Mouse (Mus musculus): ENCODE results near the gene Cyp4f15. TPM values are rescaled to one million over a fixed set of nuclear protein-coding genes. Genes with fewer than 3 reads are reported as not detected.
"Not testable (repeated sequence)": the region's sequence is repeated elsewhere in the genome, so short reads cannot be mapped to it uniquely, and the experiment has no call there.

The Cyp4f15 gene
- total and polyA plus RNA-seq, 3 experiments, result not detected

DNA sequence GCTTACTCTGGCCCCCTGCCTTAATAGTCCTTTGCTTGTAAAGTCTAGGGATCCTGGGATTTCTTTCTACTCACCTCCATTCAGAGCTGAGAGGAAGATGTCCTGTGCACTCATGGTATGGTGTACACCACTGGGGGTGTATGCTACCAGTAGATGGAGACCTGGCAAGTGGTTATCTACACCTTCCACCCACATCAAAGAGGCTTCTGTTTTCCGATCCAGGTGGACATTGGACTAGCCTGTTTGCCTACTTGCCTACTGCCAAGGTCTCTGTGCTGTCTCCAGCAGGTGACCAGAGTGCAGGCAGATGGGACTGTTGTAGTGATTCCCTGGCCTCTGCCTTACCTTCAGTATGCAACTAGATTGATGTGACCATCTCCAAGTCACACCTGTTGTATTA, 5.5 kb downstream of the Cyp4f15 start:
- H3K4me1 ChIP-seq (ENCODE audit: insufficient read depth, low read depth, low read length), result no peaks in the 10 kb centered on the region
- TF ChIP-seq GATA1 (IDR thresholded peaks at IDR 0.05; ENCODE audit: borderline replicate concordance, low read length) (no peak), CTCF (IDR thresholded peaks at IDR 0.05; ENCODE audit: low read depth, low read length) (no peak), TAL1 (conservative IDR thresholded peaks at IDR 0.05; ENCODE audit: low read depth, low read length) (no peak), GATA2 (IDR thresholded peaks at IDR 0.05; ENCODE audit: borderline replicate concordance, low read depth, low read length) (no peak), POLR2AphosphoS5 (IDR thresholded peaks at IDR 0.05; ENCODE audit: insufficient replicate concordance, low read depth, low read length) (no peak)
- no peaks in the 10 kb centered on the region; the same call in 1 of the 2 replicates for H3K27me3 ChIP-seq (ENCODE audit: insufficient read depth, low read length)
- no peak for DNase-seq (ENCODE audit: low spot score)
- H3K9me3 ChIP-seq (replicated peaks), result no peaks in the 10 kb centered on the region
- H3K36me3 ChIP-seq (replicated peaks), result no peaks in the 10 kb centered on the region
- no peak overlapping the region for H3K4me3 ChIP-seq (ENCODE audit: low read depth, low read length)
- no peak for ATAC-seq (ENCODE audit: extremely low read depth, insufficient number of reproducible peaks, low FRiP score, poor library complexity, severe bottlenecking)

DNA sequence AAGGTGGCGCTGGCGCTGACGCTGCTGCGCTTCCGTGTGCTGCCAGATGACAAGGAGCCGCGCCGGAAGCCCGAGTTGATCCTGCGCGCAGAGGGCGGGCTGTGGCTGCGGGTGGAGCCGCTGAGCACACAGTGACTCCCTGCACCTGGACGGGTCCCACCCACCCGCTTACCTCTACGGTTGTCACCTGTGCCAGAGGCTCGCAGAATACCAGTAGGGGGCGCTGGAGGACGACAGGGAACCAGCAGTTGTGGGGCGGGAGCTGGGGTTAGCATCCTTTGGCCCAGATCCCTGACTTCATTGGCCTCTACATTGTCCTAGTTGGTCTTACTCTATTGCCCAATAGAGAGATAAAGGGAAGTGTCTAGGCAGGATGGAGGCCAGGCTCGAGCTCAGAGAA, 17.4 kb downstream of the Cyp4f15 start:
- peaks cover 3% of the 10 kb centered on the region; the same call in 1 of the 2 replicates for H3K27me3 ChIP-seq (ENCODE audit: insufficient read depth, low read length)
- no peaks in the 10 kb centered on the region for H3K4me1 ChIP-seq (ENCODE audit: insufficient read depth, low read depth, low read length)
- peaks cover 2% of the 10 kb centered on the region; the same call in 1 of the 2 replicates for H3K9me3 ChIP-seq (replicated peaks)
- no peak overlapping the region for H3K4me3 ChIP-seq (ENCODE audit: low read depth, low read length)
- ATAC-seq (ENCODE audit: extremely low read depth, insufficient number of reproducible peaks, low FRiP score, poor library complexity, severe bottlenecking) (no peak), DNase-seq (ENCODE audit: low spot score) (no peak)
- TF ChIP-seq GATA1 (IDR thresholded peaks at IDR 0.05; ENCODE audit: borderline replicate concordance, low read length) (no peak), TAL1 (conservative IDR thresholded peaks at IDR 0.05; ENCODE audit: low read depth, low read length) (no peak), POLR2AphosphoS5 (IDR thresholded peaks at IDR 0.05; ENCODE audit: insufficient replicate concordance, low read depth, low read length) (no peak), CTCF (IDR thresholded peaks at IDR 0.05; ENCODE audit: low read depth, low read length) (no peak), GATA2 (IDR thresholded peaks at IDR 0.05; ENCODE audit: borderline replicate concordance, low read depth, low read length) (no peak)
- H3K36me3 ChIP-seq (replicated peaks), result no peaks in the 10 kb centered on the region

DNA sequence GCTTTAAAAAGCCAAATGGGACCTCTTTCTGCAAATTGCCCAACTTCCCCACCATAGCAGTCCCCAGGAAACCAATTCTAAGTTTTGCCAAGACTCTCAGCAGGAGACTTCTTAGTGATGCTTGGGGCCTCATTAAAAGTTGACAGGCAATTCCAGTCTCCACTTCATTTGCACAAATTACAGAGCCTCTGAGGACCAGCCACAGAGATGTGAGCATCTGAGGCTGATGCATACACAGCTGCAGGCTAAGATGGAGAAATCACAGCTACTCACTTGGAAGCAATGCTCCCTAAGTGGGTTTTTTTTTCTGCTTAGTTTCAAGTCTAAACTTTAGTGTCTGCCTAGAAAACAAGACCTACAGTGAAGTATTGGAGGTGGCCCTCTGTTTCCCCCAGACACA, 25.1 kb downstream of the Cyp4f15 start:
- H3K4me3 ChIP-seq (ENCODE audit: low read depth, low read length); H3K27me3 ChIP-seq (ENCODE audit: insufficient read depth, low read length); H3K36me3 ChIP-seq (replicated peaks); H3K9me3 ChIP-seq (replicated peaks); H3K4me1 ChIP-seq (ENCODE audit: insufficient read depth, low read depth, low read length); ATAC-seq (ENCODE audit: extremely low read depth, insufficient number of reproducible peaks, low FRiP score, poor library complexity, severe bottlenecking); DNase-seq (ENCODE audit: low spot score): not testable (repeated sequence)

DNA sequence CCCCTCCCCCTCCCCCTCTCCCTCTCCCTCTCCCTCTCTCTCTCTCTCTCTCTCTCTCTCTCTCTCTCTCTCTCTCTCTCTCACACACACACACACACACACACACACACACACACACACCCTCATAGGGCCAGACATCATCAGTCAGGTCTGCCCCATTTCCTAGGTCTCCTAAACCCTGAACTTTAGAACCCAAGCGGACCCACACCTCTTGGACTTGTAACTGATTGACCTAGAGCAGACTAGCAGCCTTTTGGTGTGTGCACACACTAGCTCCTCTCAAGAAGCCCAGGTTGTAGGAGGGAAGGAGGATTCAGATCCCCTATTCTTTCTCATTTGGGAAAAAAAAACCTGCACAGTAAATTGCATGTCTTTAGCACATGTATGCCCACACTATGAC, 36.7 kb downstream of the Cyp4f15 start:
- not testable (repeated sequence) for H3K27me3 ChIP-seq (ENCODE audit: insufficient read depth, low read length); DNase-seq (ENCODE audit: low spot score); H3K4me1 ChIP-seq (ENCODE audit: insufficient read depth, low read depth, low read length); ATAC-seq (ENCODE audit: extremely low read depth, insufficient number of reproducible peaks, low FRiP score, poor library complexity, severe bottlenecking); H3K36me3 ChIP-seq (replicated peaks); H3K9me3 ChIP-seq (replicated peaks); H3K4me3 ChIP-seq (ENCODE audit: low read depth, low read length)

DNA sequence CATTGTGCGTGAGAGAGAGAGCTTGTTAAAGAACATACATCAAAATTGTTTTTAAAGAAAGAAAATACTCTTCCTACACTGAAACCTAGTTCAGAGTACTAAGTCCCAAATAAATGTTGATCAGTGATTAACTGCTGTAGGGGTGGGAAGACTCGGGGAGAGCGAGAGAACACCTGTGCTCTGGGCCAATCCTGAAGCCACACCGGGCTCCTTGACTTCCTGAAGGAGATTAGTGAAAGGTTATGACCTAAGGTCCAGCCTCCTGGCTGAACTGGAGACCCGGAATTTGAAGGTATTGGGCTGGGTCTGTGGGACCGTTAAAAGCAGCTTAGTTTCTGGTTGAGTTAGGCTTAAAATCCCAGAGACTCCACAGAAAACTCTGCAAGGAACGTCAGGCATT, 37.3 kb downstream of the Cyp4f15 start:
- Histone ChIP-seq H3K27me3 (ENCODE audit: insufficient read depth, low read length) (peaks cover 4% of the 10 kb centered on the region; the same call in 1 of the 2 replicates), H3K4me3 (ENCODE audit: low read depth, low read length) (no peak overlapping the region), H3K4me1 (ENCODE audit: insufficient read depth, low read depth, low read length) (no peaks in the 10 kb centered on the region), H3K9me3 (replicated peaks) (no peaks in the 10 kb centered on the region), H3K36me3 (replicated peaks) (no peaks in the 10 kb centered on the region)
- DNase-seq (ENCODE audit: low spot score) (no peak), ATAC-seq (ENCODE audit: extremely low read depth, insufficient number of reproducible peaks, low FRiP score, poor library complexity, severe bottlenecking) (no peak)
- TF ChIP-seq GATA1 (IDR thresholded peaks at IDR 0.05; ENCODE audit: borderline replicate concordance, low read length), result no peak
- no peak for TF ChIP-seq POLR2AphosphoS5 (IDR thresholded peaks at IDR 0.05; ENCODE audit: insufficient replicate concordance, low read depth, low read length)
- TF ChIP-seq TAL1 (conservative IDR thresholded peaks at IDR 0.05; ENCODE audit: low read depth, low read length), result no peak
- no peak for TF ChIP-seq CTCF (IDR thresholded peaks at IDR 0.05; ENCODE audit: low read depth, low read length)
- no peak for TF ChIP-seq GATA2 (IDR thresholded peaks at IDR 0.05; ENCODE audit: borderline replicate concordance, low read depth, low read length)

DNA sequence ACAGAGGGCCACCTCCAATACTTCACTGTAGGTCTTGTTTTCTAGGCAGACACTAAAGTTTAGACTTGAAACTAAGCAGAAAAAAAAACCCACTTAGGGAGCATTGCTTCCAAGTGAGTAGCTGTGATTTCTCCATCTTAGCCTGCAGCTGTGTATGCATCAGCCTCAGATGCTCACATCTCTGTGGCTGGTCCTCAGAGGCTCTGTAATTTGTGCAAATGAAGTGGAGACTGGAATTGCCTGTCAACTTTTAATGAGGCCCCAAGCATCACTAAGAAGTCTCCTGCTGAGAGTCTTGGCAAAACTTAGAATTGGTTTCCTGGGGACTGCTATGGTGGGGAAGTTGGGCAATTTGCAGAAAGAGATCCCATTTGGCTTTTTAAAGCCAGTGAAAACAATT, 40.9 kb downstream of the Cyp4f15 start:
- H3K36me3 ChIP-seq (replicated peaks); H3K4me1 ChIP-seq (ENCODE audit: insufficient read depth, low read depth, low read length); DNase-seq (ENCODE audit: low spot score); H3K4me3 ChIP-seq (ENCODE audit: low read depth, low read length); ATAC-seq (ENCODE audit: extremely low read depth, insufficient number of reproducible peaks, low FRiP score, poor library complexity, severe bottlenecking); H3K9me3 ChIP-seq (replicated peaks); H3K27me3 ChIP-seq (ENCODE audit: insufficient read depth, low read length): not testable (repeated sequence)

DNA sequence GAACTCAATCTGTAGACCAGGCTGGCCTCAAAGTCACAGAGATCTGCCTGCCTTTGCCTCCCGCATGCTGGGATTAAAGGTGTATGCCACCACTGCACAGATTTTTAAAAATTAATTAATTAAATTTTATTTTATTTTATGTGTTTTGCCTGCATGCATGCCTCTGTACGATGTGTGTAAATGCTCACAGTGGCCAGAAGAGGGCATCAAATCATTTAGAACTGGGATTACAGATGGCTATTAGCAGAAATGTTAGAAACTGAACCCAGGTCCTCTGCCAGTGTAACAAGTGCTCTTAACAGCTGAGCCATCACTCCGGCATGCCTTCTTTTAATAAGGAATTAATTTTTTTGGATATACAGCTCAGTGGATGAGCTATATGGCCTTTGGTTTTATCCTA, 43.6 kb downstream of the Cyp4f15 start:
- no peak overlapping the region for H3K4me3 ChIP-seq (ENCODE audit: low read depth, low read length)
- H3K27me3 ChIP-seq (ENCODE audit: insufficient read depth, low read length), result no peaks in the 10 kb centered on the region
- H3K9me3 ChIP-seq (replicated peaks), result no peaks in the 10 kb centered on the region
- H3K4me1 ChIP-seq (ENCODE audit: insufficient read depth, low read depth, low read length), result no peaks in the 10 kb centered on the region
- DNase-seq (ENCODE audit: low spot score) (no peak), ATAC-seq (ENCODE audit: extremely low read depth, insufficient number of reproducible peaks, low FRiP score, poor library complexity, severe bottlenecking) (no peak)
- no peaks in the 10 kb centered on the region for H3K36me3 ChIP-seq (replicated peaks)
- no peak for TF ChIP-seq GATA1 (IDR thresholded peaks at IDR 0.05; ENCODE audit: borderline replicate concordance, low read length)
- no peak for TF ChIP-seq POLR2AphosphoS5 (IDR thresholded peaks at IDR 0.05; ENCODE audit: insufficient replicate concordance, low read depth, low read length)
- TF ChIP-seq GATA2 (IDR thresholded peaks at IDR 0.05; ENCODE audit: borderline replicate concordance, low read depth, low read length), result no peak
- TF ChIP-seq TAL1 (conservative IDR thresholded peaks at IDR 0.05; ENCODE audit: low read depth, low read length), result no peak
- no peak for TF ChIP-seq CTCF (IDR thresholded peaks at IDR 0.05; ENCODE audit: low read depth, low read length)

Data from G1E (cell line).